In genomic region chr7:81654946-81655718, GRCm38 (mm10) we compare ENCODE assay signal across 8 mouse cellular contexts. TPM values are rescaled to one million over a fixed set of nuclear protein-coding genes. Genes with fewer than 3 reads are reported as not detected.
DNase-seq lines count a peak whose midpoint lies in the region; ATAC-seq and TF ChIP-seq lines count a peak whose summit lies in the region.

No protein-coding gene starts in this region.

- H3K4me2 ChIP-seq in heart, embryonic 12.5 days: no peak overlapping the region
- H3K4me2 ChIP-seq in forebrain, embryonic 14.5 days (ENCODE audit: low read length): no peak overlapping the region

- H3K27me3 ChIP-seq in heart, embryonic 12.5 days (replicated peaks): no peaks in the 10 kb centered on the region
- no peaks in the 10 kb centered on the region for H3K27me3 ChIP-seq in forebrain, embryonic 14.5 days (replicated peaks; ENCODE audit: control insufficient read depth, insufficient read depth, low read length)
- H3K27me3 ChIP-seq in limb, embryonic 10.5 days (ENCODE audit: low read depth, poor library complexity, severe bottlenecking): 0 out of 2 replicates have a peak, but pooled peaks cover 4% of the 10 kb centered on the region

- TF ChIP-seq POLR2A in brain, embryonic 14.5 days (IDR thresholded peaks at IDR 0.05; ENCODE audit: borderline replicate concordance, extremely low read depth, insufficient read depth, insufficient read length, poor library complexity, severe bottlenecking): no peak

- H3K4me1 ChIP-seq in heart, embryonic 12.5 days (replicated peaks): peaks cover 52% of the 10 kb centered on the region
- peaks cover 54% of the 10 kb centered on the region for H3K4me1 ChIP-seq in forebrain, embryonic 14.5 days (ENCODE audit: control insufficient read depth, insufficient read depth, low read length)
- H3K4me1 ChIP-seq in limb, embryonic 10.5 days: peaks cover 63% of the 10 kb centered on the region

- peak; percentile 61 to 70 for DNase-seq in heart, adult 18-20 months
- DNase-seq in brain, embryonic 14.5 days (ENCODE audit: low read depth): peak; percentile 93
- DNase-seq in forebrain, embryonic 14.5 days (ENCODE audit: low spot score): peak; percentile 86
- no peak for DNase-seq in limb, embryonic 10.5 days (ENCODE audit: low spot score)
- DNase-seq in frontal cortex, postnatal 36 days (ENCODE audit: low spot score in 2 of 2): no peak
- DNase-seq in layer of hippocampus, postnatal 25 days (ENCODE audit: extremely low spot score in 1 of 2, low spot score in 1 of 2): no peak
- no peak for DNase-seq in thymus, postnatal 0 days (ENCODE audit: low spot score)

- H3K9me3 ChIP-seq in heart, embryonic 12.5 days (replicated peaks): no peaks in the 10 kb centered on the region
- H3K9me3 ChIP-seq in forebrain, embryonic 14.5 days (replicated peaks; ENCODE audit: control insufficient read depth, low read length): no peaks in the 10 kb centered on the region
- no peaks in the 10 kb centered on the region for H3K9me3 ChIP-seq in limb, embryonic 10.5 days (replicated peaks)

- WGBS in heart, embryonic 12.5 days: 69% methylated on average over 9 of the region's 9 CpGs
- WGBS in forebrain, embryonic 14.5 days: 35% methylated on average over 9 of the region's 9 CpGs
- WGBS in limb, embryonic 10.5 days: 86% methylated on average over 9 of the region's 9 CpGs

- no peak for ATAC-seq in heart, embryonic 12.5 days (ENCODE audit: insufficient number of reproducible peaks, low FRiP score)
- peak; percentile 54 for ATAC-seq in forebrain, embryonic 14.5 days

- no peak for TF ChIP-seq CTCF in brain, embryonic 14.5 days (IDR thresholded peaks at IDR 0.05; ENCODE audit: borderline replicate concordance, extremely low read depth, insufficient read depth, insufficient read length)

- H3K4me3 ChIP-seq in heart, embryonic 12.5 days: no peak overlapping the region
- no peak overlapping the region for H3K4me3 ChIP-seq in forebrain, embryonic 14.5 days (ENCODE audit: low read depth, low read length)
- no peak overlapping the region for H3K4me3 ChIP-seq in limb, embryonic 10.5 days

- H3K27ac ChIP-seq in heart, embryonic 12.5 days (ENCODE audit: poor library complexity, severe bottlenecking): no peak overlapping the region
- H3K27ac ChIP-seq in forebrain, embryonic 14.5 days (ENCODE audit: low read depth, low read length): peak overlapping the region; percentile 65
- H3K27ac ChIP-seq in limb, embryonic 10.5 days: peak overlapping the region; percentile 83

- H3K36me3 ChIP-seq in heart, embryonic 12.5 days: no peaks in the 10 kb centered on the region
- no peaks in the 10 kb centered on the region for H3K36me3 ChIP-seq in forebrain, embryonic 14.5 days (ENCODE audit: control insufficient read depth, insufficient read depth, low read length)
- H3K36me3 ChIP-seq in limb, embryonic 10.5 days: no peaks in the 10 kb centered on the region

- no peak overlapping the region for H3K9ac ChIP-seq in heart, embryonic 12.5 days
- no peak overlapping the region for H3K9ac ChIP-seq in forebrain, embryonic 14.5 days (ENCODE audit: low read length)

RNA-seq across cellular contexts. Expression of gene Homer2, which starts 52.2 kb away (rescaled TPM):
- 10 to 100 TPM; 83.1 to 84.1 TPM for total RNA-seq in heart, adult 18-20 months (2021)
- 121 and 122 TPM in 2 replicates for polyA plus RNA-seq in heart, embryonic 12.5 days (2016; fragmentation: Nextera tagmentation; extraction: Ambion mirVana)
- 12.9 and 17.1 TPM in 2 replicates for polyA plus RNA-seq in brain, embryonic 14.5 days (2012; rRNA removed)
- polyA plus RNA-seq in forebrain, embryonic 14.5 days (2014; fragmentation: Nextera tagmentation; extraction: Ambion mirVana): 15.9 and 16.6 TPM in 2 replicates
- polyA plus RNA-seq in limb, embryonic 10.5 days (2016; fragmentation: Nextera tagmentation; extraction: Ambion mirVana): 14.3 and 23.3 TPM in 2 replicates
- 10 to 100 TPM; 82.2 to 99.1 TPM for total RNA-seq in layer of hippocampus, postnatal 25 days (2021)
- polyA plus RNA-seq in thymus, postnatal 0 days (2015; fragmentation: Nextera tagmentation; extraction: Ambion mirVana): 0.95 and 1.5 TPM in 2 replicates

Comparison
In these comparisons a context has a peak if more than half of its experiments do, and no peak if none do; other contexts are left out.
1. DNase-seq: peak in heart, adult 18-20 months (2 of 2), brain, embryonic 14.5 days (single experiment) and forebrain, embryonic 14.5 days (single experiment); none in limb, embryonic 10.5 days (single experiment), frontal cortex, postnatal 36 days (0 of 2), layer of hippocampus, postnatal 25 days (0 of 2) and thymus, postnatal 0 days (single experiment).